In the genomic region with DNA sequence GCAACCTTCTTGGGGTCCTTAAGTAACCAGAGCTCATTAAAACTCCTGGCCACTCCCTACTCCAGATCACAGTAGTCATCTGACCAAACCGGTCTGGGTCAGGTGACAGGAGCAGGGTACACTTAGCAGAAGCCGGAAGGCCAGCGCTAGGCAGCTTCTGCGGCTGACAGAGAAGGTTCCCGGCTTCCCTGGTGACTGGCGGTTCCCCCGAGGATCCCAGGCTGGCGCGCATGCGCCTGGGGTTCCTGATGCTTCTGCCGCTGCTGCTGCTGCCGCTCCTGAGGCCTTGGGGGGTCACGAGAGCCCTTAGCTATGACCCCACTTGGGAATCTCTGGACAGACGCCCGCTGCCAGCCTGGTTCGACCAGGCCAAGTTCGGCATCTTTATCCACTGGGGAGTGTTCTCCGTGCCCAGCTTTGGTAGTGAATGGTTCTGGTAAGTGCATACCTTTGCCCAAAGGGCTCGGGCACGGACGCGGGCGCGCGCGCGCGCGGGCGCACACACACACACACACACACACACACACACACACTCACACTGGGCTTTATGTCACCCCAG, we compare ENCODE assay signal across 8 mouse cellular contexts. TPM values are rescaled to one million over a fixed set of nuclear protein-coding genes. Genes with fewer than 3 reads are reported as not detected.
DNase-seq lines count a peak whose midpoint lies in the region; ATAC-seq and TF ChIP-seq lines count a peak whose summit lies in the region.

No protein-coding gene starts in this region.

- DNase-seq in heart, postnatal 10 days = peak; percentile 92
- peak; percentile 88 for DNase-seq in large intestine, adult 2 months (ENCODE audit: low read depth, low spot score)
- peak; percentile 89 for DNase-seq in liver, postnatal 0 days
- DNase-seq in testis, postnatal 10 days (ENCODE audit: low spot score) = peak; percentile 87

- H3K9me3 ChIP-seq in E14TG2a.4 (ENCODE audit: low read length) = no peaks in the 10 kb centered on the region
- no peaks in the 10 kb centered on the region for H3K9me3 ChIP-seq in forebrain, embryonic 13.5 days (replicated peaks)
- H3K9me3 ChIP-seq in liver, postnatal 0 days (ENCODE audit: low read length) = no peaks in the 10 kb centered on the region
- no peaks in the 10 kb centered on the region for H3K9me3 ChIP-seq in neural tube, embryonic 14.5 days (ENCODE audit: control insufficient read depth, low read length)

- H3K27ac ChIP-seq in forebrain, embryonic 13.5 days = no peak overlapping the region
- H3K27ac ChIP-seq in liver, postnatal 0 days (ENCODE audit: low read depth) = peak overlapping the region; percentile 67
- no peak overlapping the region for H3K27ac ChIP-seq in neural tube, embryonic 14.5 days (ENCODE audit: low read depth, low read length)

- peak overlapping the region; percentile 78 for H3K4me3 ChIP-seq in E14TG2a.4 (replicated peaks; ENCODE audit: low read length)
- H3K4me3 ChIP-seq in forebrain, embryonic 13.5 days = peak overlapping the region; percentile 57
- H3K4me3 ChIP-seq in liver, postnatal 0 days (ENCODE audit: low read depth, low read length) = peak overlapping the region; percentile 67
- peak overlapping the region; percentile 61 for H3K4me3 ChIP-seq in neural tube, embryonic 14.5 days (ENCODE audit: low read depth, low read length)

- intact Hi-C loops in heart, postnatal 10 days (cut with DNase I) = no loop called here

- TF ChIP-seq CTCF in E14TG2a.4 (conservative IDR thresholded peaks at IDR 0.05; ENCODE audit: low read length) = no peak
- no peak for TF ChIP-seq CTCF in liver, postnatal 0 days (IDR thresholded peaks at IDR 0.05; ENCODE audit: low read depth)

- H3K4me1 ChIP-seq in E14TG2a.4 (replicated peaks; ENCODE audit: low read depth, low read length) = peaks cover 8% of the 10 kb centered on the region
- 0 out of 2 replicates have a peak, but pooled peaks cover 4% of the 10 kb centered on the region for H3K4me1 ChIP-seq in forebrain, embryonic 13.5 days
- H3K4me1 ChIP-seq in liver, postnatal 0 days (ENCODE audit: insufficient read depth) = peaks cover 10% of the 10 kb centered on the region
- H3K4me1 ChIP-seq in neural tube, embryonic 14.5 days (ENCODE audit: control insufficient read depth, insufficient read depth, low read length) = no peaks in the 10 kb centered on the region

- peak overlapping the region; percentile 64 for H3K9ac ChIP-seq in forebrain, embryonic 13.5 days
- peak overlapping the region; percentile 78 for H3K9ac ChIP-seq in liver, postnatal 0 days (replicated peaks)
- peak overlapping the region; percentile 76 for H3K9ac ChIP-seq in neural tube, embryonic 14.5 days (replicated peaks; ENCODE audit: low read depth, low read length)

- peak overlapping the region; percentile 80 for H3K4me2 ChIP-seq in forebrain, embryonic 13.5 days
- peak overlapping the region; percentile 86 for H3K4me2 ChIP-seq in liver, postnatal 0 days (ENCODE audit: low read depth, low read length)
- peak overlapping the region; percentile 72 for H3K4me2 ChIP-seq in neural tube, embryonic 14.5 days (ENCODE audit: low read depth, low read length)

- H3K36me3 ChIP-seq in E14TG2a.4 (ENCODE audit: insufficient read depth, low read length) = no peaks in the 10 kb centered on the region
- H3K36me3 ChIP-seq in forebrain, embryonic 13.5 days (ENCODE audit: poor library complexity, severe bottlenecking) = no peaks in the 10 kb centered on the region
- H3K36me3 ChIP-seq in liver, postnatal 0 days (replicated peaks; ENCODE audit: insufficient read depth, low read length) = peaks cover 11% of the 10 kb centered on the region
- H3K36me3 ChIP-seq in neural tube, embryonic 14.5 days (ENCODE audit: control insufficient read depth, insufficient read depth, low read length) = no peaks in the 10 kb centered on the region

- under 1% methylated on average over 30 of the region's 30 CpGs for WGBS in forebrain, embryonic 13.5 days
- WGBS in large intestine, adult 2 months = 0% methylated on average over 30 of the region's 30 CpGs
- under 1% methylated on average over 22 of the region's 30 CpGs for WGBS in liver, postnatal 0 days (ENCODE audit: insufficient replicate concordance)
- under 1% methylated on average over 23 of the region's 30 CpGs for WGBS in neural tube, embryonic 14.5 days

- ATAC-seq in cerebellum, adult (ENCODE audit: insufficient number of reproducible peaks, low FRiP score, low TSS enrichment) = peak; percentile 94
- peak; percentile 88 for ATAC-seq in forebrain, embryonic 13.5 days
- peak; percentile 91 for ATAC-seq in liver, postnatal 0 days
- peak; percentile 92 for ATAC-seq in neural tube, embryonic 14.5 days (ENCODE audit: low read depth)

- H3K27me3 ChIP-seq in E14TG2a.4 (ENCODE audit: insufficient read depth, low read length) = peaks cover 14% of the 10 kb centered on the region
- no peaks in the 10 kb centered on the region for H3K27me3 ChIP-seq in forebrain, embryonic 13.5 days
- no peaks in the 10 kb centered on the region for H3K27me3 ChIP-seq in liver, postnatal 0 days (ENCODE audit: insufficient read depth, low read length)
- H3K27me3 ChIP-seq in neural tube, embryonic 14.5 days (ENCODE audit: control insufficient read depth, insufficient read depth, low read length) = no peaks in the 10 kb centered on the region

- TF ChIP-seq EP300 in liver, postnatal 0 days (IDR thresholded peaks at IDR 0.05; ENCODE audit: low read depth) = 0 out of 2 replicates have a peak, but pooled peaks have one; percentile 17

RNA-seq across cellular contexts. Expression of a gene that starts 1.7 kb away (rescaled TPM):
- polyA plus RNA-seq in forebrain, embryonic 13.5 days (2015; fragmentation: Nextera tagmentation; extraction: Ambion mirVana) = 16.8 and 18.2 TPM in 2 replicates
- 100 to 1,000 TPM; 308 to 362 TPM for total RNA-seq in heart, postnatal 10 days (2021)
- polyA plus RNA-seq in large intestine, adult 2 months (2012; rRNA removed) = 28.8 and 42.2 TPM in 2 replicates
- 35.8 and 39.8 TPM in 2 replicates for polyA plus RNA-seq in liver, postnatal 0 days (2015; fragmentation: Nextera tagmentation; extraction: Ambion mirVana)
- 46.3 and 47.5 TPM in 2 replicates for polyA plus RNA-seq in neural tube, embryonic 14.5 days (2014; fragmentation: Nextera tagmentation; extraction: Ambion mirVana)

RNA-seq across cellular contexts. Expression of a gene that starts 26.8 kb away (rescaled TPM):
- 8.5 and 8.6 TPM in 2 replicates for polyA plus RNA-seq in forebrain, embryonic 13.5 days (2015; fragmentation: Nextera tagmentation; extraction: Ambion mirVana)
- 10 to 100 TPM; 57.3 to 63.5 TPM for total RNA-seq in heart, postnatal 10 days (2021)
- polyA plus RNA-seq in large intestine, adult 2 months (2012; rRNA removed) = 3.7 and 5.8 TPM in 2 replicates
- 4.9 and 5.4 TPM in 2 replicates for polyA plus RNA-seq in liver, postnatal 0 days (2015; fragmentation: Nextera tagmentation; extraction: Ambion mirVana)
- 7.5 and 11.3 TPM in 2 replicates for polyA plus RNA-seq in neural tube, embryonic 14.5 days (2014; fragmentation: Nextera tagmentation; extraction: Ambion mirVana)

RNA-seq across cellular contexts. Expression of a gene that starts 51.7 kb away (rescaled TPM):
- polyA plus RNA-seq in forebrain, embryonic 13.5 days (2015; fragmentation: Nextera tagmentation; extraction: Ambion mirVana) = 3.0 TPM in 2 replicates
- total RNA-seq in heart, postnatal 10 days (2021) = 1 to 10 TPM; 4.2 to 4.4 TPM
- 3.1 and 3.8 TPM in 2 replicates for polyA plus RNA-seq in large intestine, adult 2 months (2012; rRNA removed)
- 2.1 and 2.9 TPM in 2 replicates for polyA plus RNA-seq in liver, postnatal 0 days (2015; fragmentation: Nextera tagmentation; extraction: Ambion mirVana)
- 2.2 and 2.4 TPM in 2 replicates for polyA plus RNA-seq in neural tube, embryonic 14.5 days (2014; fragmentation: Nextera tagmentation; extraction: Ambion mirVana)

RNA-seq across cellular contexts. Expression of a gene that starts 51.9 kb away (rescaled TPM):
- 22.9 and 23.8 TPM in 2 replicates for polyA plus RNA-seq in forebrain, embryonic 13.5 days (2015; fragmentation: Nextera tagmentation; extraction: Ambion mirVana)
- total RNA-seq in heart, postnatal 10 days (2021) = 10 to 100 TPM; 24.2 to 27.2 TPM
- 6.3 and 7.1 TPM in 2 replicates for polyA plus RNA-seq in large intestine, adult 2 months (2012; rRNA removed)
- 13.6 and 14.5 TPM in 2 replicates for polyA plus RNA-seq in liver, postnatal 0 days (2015; fragmentation: Nextera tagmentation; extraction: Ambion mirVana)
- polyA plus RNA-seq in neural tube, embryonic 14.5 days (2014; fragmentation: Nextera tagmentation; extraction: Ambion mirVana) = 31.9 and 37.5 TPM in 2 replicates
